Mouse (Mus musculus) adrenal gland, postnatal 10 days (tissue): ENCODE measurements around the gene Gnat3. TPM values are rescaled to one million over a fixed set of nuclear protein-coding genes. Genes with fewer than 3 reads are reported as not detected.

Experiments used
- DNase-seq: peaks from one replicate; pipeline ENCODE4 v3.0.0; 2021; ENCODE audit warnings: mixed read lengths
- total RNA-seq, 2 experiments: library from RNA; stranded (reverse); gene quantifications; 2 replicates each; pipeline ENCODE4 v1.2.3; 2021

Gene Gnat3
- total RNA-seq, 2 experiments from 2014 or later: 0.27 to 0.36 TPM

DNA sequence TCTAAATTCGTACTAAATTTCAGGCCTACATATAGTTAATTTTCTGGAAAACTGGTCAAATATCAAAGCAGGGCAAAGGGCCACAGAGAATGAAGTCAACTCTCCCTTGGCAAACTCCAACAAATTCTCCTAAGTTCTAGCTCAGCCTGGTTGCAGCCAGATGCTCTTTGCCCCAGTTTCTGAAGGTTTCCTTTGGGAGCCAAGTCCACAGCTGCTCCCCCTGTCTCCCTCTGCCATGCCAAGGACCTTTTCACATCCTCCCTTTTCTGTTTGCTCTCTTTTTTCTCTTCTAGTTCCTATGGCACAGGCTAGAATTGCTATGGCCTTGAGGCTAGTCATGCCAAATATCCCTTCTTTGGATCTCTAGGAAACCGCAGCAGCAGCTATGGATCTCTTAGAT is 43.8 kb downstream of the Gnat3 start:
- peak; percentile 62 for DNase-seq

DNA sequence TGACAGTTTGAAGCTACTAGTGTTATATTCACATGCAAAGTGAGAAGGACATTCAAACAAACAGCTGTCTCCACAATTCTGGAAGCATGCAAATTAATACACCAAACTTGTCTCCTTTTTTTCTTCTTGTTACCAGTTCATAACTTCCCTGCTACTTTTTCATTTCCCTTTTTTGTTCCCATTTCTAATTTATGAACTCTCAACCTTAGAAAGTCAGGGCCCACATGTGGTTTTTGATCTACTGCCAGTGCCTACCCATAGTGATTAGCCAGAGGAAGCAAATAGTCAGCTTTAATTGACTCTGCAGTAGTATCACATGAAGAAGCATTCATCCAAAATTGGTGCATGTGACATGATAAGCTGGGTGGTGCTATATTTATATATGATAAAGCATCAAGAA is 44.7 kb downstream of the Gnat3 start:
- DNase-seq: no peak

DNA sequence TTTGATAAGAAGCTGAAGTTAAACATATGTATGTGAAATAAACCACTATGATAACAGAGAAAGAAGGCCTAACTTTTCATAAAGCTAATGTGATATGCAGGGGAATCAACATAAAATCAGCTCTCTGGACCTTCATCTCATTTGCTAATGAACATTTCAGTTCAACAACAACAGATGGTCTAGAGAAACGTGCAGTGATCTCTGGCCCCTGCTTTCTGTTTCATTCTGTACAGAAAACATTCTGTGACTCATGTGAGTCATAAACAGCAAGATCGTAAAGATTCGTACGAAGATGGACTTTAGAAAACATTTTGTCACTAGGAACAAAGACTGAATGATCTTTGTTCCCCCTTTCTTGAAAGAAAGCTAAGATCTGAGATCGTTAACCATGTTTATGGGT is 48.0 kb downstream of the Gnat3 start:
- no peak for DNase-seq

DNA sequence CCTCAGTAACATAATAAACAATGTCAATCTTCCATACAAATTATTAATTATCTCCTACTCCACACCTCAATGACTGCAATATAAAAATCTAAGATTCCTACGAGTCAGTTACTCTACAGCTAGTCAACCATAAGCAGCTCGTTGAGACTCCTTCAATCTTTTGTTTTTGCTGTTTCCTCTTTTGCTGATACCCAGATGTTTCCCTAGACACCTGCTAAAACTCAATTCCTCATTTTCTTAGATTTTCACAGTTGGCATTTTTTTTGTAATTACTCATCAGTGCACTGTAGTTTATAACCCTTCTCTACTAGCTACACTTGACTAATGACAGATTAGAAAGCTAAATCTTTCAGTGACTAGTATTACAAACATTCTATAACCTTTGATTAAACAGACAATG is 50.8 kb downstream of the Gnat3 start:
- DNase-seq: no peak

DNA sequence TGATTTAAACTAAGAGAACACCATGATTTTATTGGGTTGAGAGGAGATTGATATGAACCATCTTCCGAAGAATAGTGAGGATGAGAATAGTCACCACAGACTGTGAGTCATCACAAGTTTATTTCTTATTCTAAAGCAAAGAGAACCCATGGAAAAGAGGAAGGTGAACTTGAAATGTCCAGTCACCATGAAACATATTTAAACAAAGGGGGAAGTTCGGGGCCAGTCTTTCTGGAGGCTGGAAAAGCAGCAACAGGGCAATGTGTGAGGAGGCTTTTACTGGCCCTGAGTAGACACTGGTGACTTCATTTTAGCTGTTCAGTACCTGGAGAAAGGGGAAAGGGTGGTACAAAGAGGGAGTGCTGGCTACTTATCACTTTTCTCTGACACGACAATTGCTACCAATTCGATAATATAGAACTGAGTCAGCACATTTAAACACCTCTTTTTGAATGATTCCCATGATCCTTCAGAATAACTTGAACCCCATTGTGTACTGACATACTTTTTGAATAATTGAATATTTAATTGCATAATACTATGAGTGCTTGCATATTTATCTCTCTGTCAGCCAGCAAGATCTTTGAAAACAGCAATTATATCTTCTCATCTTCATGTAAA is 52.0 kb downstream of the Gnat3 start:
- DNase-seq: no peak

DNA sequence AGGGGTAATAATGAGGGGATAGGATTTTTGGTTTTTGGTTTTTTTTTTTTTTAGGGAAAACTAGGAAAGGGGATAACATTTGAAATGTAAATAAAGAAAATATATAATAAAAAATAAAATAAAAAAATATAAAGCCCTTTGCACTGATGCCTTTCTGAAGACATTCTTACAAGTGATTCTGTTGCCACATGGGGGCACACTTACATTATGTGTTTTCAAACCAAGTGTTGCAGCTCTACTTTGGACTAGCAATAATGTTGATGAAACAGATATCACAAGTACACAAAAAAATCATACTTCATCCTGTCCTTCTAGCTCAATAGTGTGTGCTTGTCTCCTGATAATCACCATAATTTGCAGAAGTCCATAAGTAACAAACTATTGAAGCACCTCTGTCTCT is 61.0 kb downstream of the Gnat3 start:
- peak; percentile 32 for DNase-seq

DNA sequence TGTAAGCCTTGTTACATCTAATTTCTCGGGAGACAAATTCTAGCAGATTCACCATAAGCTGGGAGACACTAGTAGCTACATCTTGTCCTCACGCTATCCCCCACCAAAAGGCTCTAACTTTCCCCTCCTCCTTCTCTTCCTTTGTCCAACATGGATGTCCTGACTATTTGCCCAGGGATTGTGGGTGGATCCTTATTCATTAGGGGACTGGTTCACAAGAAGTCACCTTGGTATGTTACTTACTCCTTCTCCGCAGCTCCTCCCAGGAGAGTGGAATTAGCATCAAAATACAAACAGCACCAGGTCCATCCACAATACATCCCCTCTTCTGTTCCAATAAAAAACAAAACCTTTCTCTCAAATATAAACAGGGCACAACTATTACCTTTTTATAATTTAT is 65.2 kb downstream of the Gnat3 start:
- no peak for DNase-seq

DNA sequence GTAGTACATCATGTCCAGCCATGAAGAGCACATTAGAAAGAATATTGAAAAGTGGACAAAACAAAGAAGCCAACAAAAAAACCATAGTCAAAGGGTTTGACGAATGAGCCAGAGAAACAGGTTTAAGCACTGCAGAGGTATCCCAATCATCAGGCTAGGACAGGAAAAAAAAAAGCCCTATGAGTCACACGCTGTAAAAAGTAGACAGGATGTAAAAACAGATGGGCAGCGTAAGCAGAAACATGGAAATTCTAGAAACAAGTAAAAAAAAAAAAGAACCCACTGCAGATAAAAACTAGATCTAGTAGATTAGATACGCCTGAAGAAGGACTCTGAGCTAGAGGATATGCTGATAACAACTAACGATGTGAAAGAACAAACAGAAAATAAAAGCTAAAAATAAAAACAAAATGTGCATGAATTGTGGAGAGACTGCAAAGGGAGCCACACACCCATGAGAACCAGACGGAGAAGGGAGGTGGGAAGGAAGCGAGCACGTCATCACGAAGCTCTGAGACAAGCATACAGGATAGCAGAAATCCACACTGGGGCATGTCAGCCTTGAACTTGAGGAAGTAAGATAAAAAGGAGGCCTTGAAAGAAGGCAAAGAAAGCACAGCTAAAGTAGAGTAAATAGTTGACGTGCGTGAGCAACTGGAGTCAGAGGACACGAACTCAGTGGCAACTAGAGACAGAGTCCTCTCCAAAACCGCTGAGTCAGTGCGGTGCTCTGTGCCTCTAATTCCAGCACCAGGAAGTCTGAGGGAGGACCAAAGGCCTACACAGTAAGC is 73.7 kb downstream of the Gnat3 start:
- DNase-seq: peak; percentile 27

DNA sequence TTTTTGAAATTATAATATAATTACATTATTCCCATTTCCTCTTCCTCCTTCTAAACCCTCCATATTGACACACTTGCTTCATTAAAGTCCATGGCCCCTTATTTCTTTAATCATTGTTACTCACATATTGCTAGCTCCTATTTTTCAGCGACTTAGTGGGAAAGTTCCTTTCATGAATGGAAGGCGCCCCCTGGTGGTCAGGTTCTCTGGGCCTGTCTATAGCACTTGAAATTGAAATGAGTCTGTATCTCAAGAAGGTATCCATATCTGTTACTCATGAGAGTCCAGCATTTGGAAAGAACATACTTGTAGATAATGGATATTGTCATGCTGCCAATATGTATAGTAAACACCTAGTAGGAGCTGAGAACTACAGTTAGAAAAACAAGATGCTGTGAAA is 80.7 kb downstream of the Gnat3 start:
- DNase-seq: peak; percentile 86

DNA sequence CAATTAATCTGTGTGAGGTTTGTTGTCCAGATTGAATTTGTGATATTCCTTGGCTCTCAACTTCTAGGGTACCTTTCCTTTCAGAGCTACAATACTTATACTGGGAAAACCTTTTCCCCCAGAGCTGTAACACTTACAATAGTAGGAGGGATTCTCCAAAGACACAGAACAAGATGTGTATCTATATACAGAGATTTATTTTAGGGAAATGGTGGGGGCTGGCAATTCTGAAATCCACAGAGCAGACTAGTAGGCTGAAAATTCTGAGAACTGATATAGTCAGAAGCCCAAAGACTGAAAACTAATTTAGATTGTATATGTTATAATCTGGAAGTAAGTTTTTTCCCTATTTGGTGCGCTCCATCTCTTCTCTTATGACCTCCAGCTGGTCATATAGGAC is 86.5 kb downstream of the Gnat3 start:
- no peak for DNase-seq

DNA sequence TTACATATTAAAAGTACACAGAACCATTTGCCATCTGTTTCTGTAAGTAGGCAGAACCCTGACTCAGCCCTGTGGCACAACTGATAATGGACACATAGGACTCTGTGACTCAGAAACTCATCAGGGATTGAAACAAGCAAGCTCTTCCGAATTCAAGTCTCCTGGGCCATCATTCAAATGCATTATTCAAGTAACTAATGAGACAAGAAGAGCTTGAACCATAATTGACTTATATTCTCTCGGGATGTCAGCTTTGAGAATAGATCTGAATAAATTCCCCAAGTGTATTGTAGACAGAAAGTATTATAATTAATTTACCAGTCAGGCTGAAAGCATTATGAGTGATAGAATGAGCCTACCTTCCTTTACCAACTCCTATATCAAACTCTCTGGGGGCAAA is 93.0 kb downstream of the Gnat3 start:
- DNase-seq: no peak

Other genes with a start within 250 kb of the Gnat3 start
- 1,000 to 10,000 TPM; 1,078 to 1,144 TPM for gene Cd36, start 73.7 kb upstream of the Gnat3 start, total RNA-seq